Mouse (Mus musculus): ENCODE results near the gene Nfat5. TPM values are rescaled to one million over a fixed set of nuclear protein-coding genes. Genes with fewer than 3 reads are reported as not detected.

Nfat5 gene
- polyA plus RNA-seq, 1 experiment from 2014 or later, result 1.6 TPM

DNA sequence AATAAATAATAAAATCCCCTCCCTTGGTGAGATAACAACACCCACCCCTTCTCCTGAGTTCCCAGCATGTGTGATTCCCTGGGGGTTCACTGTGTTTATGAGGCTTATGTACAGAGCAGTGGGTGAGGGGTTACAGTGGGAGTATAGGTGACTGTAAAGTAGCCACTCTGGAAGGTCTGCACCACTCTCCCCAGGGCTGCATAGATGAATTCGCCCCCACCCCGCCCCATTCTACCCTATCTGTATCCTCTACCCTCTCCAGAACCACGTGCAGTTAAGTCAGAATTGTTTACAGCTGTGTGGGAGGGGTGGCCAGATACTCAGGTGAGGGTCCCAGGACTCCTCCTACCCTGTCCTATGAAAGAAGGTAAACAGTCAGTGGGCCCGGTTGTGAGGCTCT, 89.6 kb downstream of the Nfat5 start:
- Histone ChIP-seq H3K4me1 (replicated peaks) (no peaks in the 10 kb centered on the region), H3K27me3 (no peaks in the 10 kb centered on the region), H3K36me3 (replicated peaks) (0 out of 2 replicates have a peak, but pooled peaks cover 4% of the 10 kb centered on the region), H3K9me3 (replicated peaks) (no peaks in the 10 kb centered on the region), H3K4me2 (no peak overlapping the region), H3K27ac (replicated peaks) (no peak overlapping the region), H3K9ac (no peak overlapping the region), H3K4me3 (replicated peaks) (no peak overlapping the region)
- no peak for ATAC-seq (ENCODE audit: insufficient read depth)
- WGBS (ENCODE audit: insufficient replicate concordance), result 47% methylated on average over 4 of the region's 4 CpGs

DNA sequence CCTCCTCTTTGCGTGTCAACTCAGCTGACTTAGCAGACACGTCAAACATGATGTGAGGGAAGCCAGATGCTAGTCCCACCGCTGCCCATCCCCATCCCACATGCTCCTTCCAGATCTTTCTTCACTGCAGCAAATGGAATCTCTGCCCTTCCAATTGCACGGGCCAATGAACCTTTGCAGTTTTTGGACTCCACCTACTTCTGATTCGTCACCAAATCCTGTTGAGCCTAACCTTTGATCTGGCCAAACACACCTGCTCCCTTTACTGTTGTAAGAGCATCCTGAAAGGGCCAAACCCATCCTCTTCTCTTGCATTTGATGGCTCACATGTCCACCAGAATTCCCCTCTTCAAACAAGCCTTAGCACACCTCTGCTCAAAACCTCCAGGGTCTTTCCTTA, 91.4 kb downstream of the Nfat5 start:
- no peaks in the 10 kb centered on the region for H3K4me1 ChIP-seq (replicated peaks)

DNA sequence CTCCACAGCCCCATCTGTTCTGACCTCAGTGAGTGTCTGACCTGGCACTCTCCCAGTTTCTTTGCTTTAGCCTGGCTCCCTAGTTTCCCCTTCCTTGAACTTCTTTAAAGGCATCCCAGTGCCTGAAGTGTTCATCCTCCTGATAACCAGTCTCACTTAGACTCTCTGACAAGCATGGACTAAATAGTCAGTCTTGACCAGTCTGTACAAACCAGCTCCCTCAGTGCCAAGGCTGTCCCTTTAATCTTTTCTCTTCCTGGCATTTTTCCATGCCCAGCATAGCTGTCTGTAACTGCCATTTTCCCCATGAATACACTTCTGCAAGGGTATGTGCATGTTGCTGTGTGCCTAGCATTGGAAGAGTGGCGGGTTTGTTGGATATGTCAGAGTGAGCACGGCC, 91.8 kb downstream of the Nfat5 start:
- H3K36me3 ChIP-seq (replicated peaks), result 0 out of 2 replicates have a peak, but pooled peaks cover 2% of the 10 kb centered on the region
- ATAC-seq (ENCODE audit: insufficient read depth), result no peak
- no peaks in the 10 kb centered on the region for H3K27me3 ChIP-seq
- H3K27ac ChIP-seq (replicated peaks), result no peak overlapping the region
- H3K4me1 ChIP-seq (replicated peaks), result no peaks in the 10 kb centered on the region
- no peak overlapping the region for H3K4me2 ChIP-seq
- H3K4me3 ChIP-seq (replicated peaks), result no peak overlapping the region
- H3K9ac ChIP-seq, result no peak overlapping the region
- no peaks in the 10 kb centered on the region for H3K9me3 ChIP-seq (replicated peaks)
- WGBS (ENCODE audit: insufficient replicate concordance), result 85% methylated on average over 2 of the region's 2 CpGs

More for the DNA sequence above, 91.4 kb downstream of the Nfat5 start:
- no peak overlapping the region for H3K27ac ChIP-seq (replicated peaks)
- no peak overlapping the region for H3K4me3 ChIP-seq (replicated peaks)
- 49% methylated on average over 5 of the region's 5 CpGs for WGBS (ENCODE audit: insufficient replicate concordance)
- no peak overlapping the region for H3K9ac ChIP-seq
- H3K9me3 ChIP-seq (replicated peaks), result no peaks in the 10 kb centered on the region
- H3K36me3 ChIP-seq (replicated peaks), result 0 out of 2 replicates have a peak, but pooled peaks cover 4% of the 10 kb centered on the region
- no peak for ATAC-seq (ENCODE audit: insufficient read depth)
- no peak overlapping the region for H3K4me2 ChIP-seq
- no peaks in the 10 kb centered on the region for H3K27me3 ChIP-seq

DNA sequence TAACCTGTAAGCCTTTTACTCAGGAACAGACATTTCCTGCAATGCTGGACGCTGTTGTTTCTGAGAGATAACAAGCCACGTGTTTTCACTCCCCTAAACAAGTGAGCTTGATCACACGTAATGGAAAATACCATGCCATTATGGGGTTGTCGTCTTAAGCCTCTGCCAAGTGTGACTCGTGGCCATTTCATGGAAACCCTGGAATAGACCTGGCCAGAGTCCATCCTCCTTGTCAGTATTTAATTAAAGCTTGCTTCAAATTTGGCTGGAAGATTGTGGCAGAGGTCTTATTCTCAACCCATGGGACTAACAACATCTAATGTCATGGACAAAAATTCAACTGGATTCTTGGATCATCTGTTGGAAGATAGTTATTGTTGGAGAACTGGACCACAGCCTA, 92.9 kb downstream of the Nfat5 start:
- Histone ChIP-seq H3K4me2 (no peak overlapping the region), H3K9me3 (replicated peaks) (no peaks in the 10 kb centered on the region), H3K36me3 (replicated peaks) (no peaks in the 10 kb centered on the region), H3K9ac (no peak overlapping the region), H3K27ac (replicated peaks) (no peak overlapping the region), H3K4me3 (replicated peaks) (no peak overlapping the region), H3K27me3 (no peaks in the 10 kb centered on the region), H3K4me1 (replicated peaks) (no peaks in the 10 kb centered on the region)
- peak; percentile 30; the same call in 1 of the 2 replicates for ATAC-seq (ENCODE audit: insufficient read depth)
- 6% methylated on average over 5 of the region's 5 CpGs for WGBS (ENCODE audit: insufficient replicate concordance)

DNA sequence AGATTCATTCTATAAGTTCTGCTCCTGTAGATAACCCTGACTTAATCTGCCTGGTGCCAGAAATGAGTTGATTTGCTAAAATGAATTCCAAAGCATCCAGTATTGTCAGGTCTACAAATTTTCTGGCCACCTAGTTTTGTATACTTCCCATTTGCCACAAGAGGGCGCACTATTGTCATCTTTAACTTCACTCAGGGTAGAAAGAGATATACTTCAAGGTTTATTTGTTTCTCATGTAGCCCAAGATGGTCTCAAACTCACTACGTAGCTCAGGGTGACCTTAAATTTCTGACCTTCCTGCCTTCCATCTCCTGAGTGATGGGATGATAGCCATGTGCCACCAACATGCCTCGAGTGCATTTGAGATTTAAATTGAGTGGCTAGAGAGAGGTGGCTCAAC, 93.4 kb downstream of the Nfat5 start:
- ATAC-seq (ENCODE audit: insufficient read depth), result no peak
- H3K4me2 ChIP-seq, result no peak overlapping the region
- no peak overlapping the region for H3K27ac ChIP-seq (replicated peaks)
- H3K9me3 ChIP-seq (replicated peaks), result no peaks in the 10 kb centered on the region
- H3K4me1 ChIP-seq (replicated peaks), result no peaks in the 10 kb centered on the region
- no peak overlapping the region for H3K9ac ChIP-seq
- H3K36me3 ChIP-seq (replicated peaks), result no peaks in the 10 kb centered on the region
- 26% methylated on average over 3 of the region's 3 CpGs for WGBS (ENCODE audit: insufficient replicate concordance)
- H3K27me3 ChIP-seq, result no peaks in the 10 kb centered on the region
- H3K4me3 ChIP-seq (replicated peaks), result no peak overlapping the region

DNA sequence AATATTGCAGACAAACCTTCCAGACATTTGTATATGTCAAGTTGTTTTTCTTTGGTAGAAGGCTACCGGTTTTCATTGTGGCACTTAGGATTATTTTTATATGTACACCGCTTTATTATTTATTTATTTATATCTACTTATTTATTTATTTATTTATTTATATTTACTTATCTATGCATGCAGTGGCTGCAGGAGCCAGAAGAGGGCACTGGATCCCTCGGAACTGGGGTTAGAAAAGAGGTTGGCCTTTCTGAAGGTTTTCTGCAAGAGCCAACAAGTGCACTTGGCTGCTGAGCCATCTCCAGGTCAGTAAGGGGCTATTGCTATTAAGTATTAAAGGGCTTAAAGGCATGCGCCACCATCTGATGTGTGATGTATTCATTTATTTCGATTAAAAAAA, 94.6 kb downstream of the Nfat5 start:
- WGBS (ENCODE audit: insufficient replicate concordance), result 55% methylated on average over 5 of the region's 5 CpGs

DNA sequence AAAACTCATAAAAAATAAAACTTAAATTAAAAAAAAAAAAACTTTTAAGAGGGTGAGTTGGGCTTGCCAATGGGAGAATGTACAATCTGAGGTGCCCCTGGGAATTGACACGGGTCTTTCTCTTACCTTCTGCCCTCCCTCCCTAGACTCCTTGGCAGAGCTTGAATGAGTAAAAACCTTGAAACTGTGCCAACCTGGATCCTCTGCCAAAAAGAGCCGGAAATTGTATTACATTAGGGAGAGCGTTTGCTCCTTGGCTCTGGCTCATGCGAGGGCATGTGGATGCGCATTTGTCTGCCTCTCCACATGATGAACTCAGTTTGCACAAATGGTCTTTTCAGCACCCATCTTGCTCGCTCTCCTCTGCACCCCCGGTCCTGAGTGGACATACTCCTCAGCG, 96.3 kb downstream of the Nfat5 start:
- Histone ChIP-seq H3K27me3 (no peaks in the 10 kb centered on the region), H3K4me2 (no peak overlapping the region), H3K9me3 (replicated peaks) (no peaks in the 10 kb centered on the region), H3K4me1 (replicated peaks) (no peaks in the 10 kb centered on the region), H3K36me3 (replicated peaks) (no peaks in the 10 kb centered on the region), H3K4me3 (replicated peaks) (no peak overlapping the region), H3K9ac (no peak overlapping the region), H3K27ac (replicated peaks) (no peak overlapping the region)
- no peak for ATAC-seq (ENCODE audit: insufficient read depth)
- 76% methylated on average over 8 of the region's 8 CpGs for WGBS (ENCODE audit: insufficient replicate concordance)

More for the DNA sequence above, 94.6 kb downstream of the Nfat5 start:
- H3K4me1 ChIP-seq (replicated peaks), result no peaks in the 10 kb centered on the region
- no peaks in the 10 kb centered on the region for H3K36me3 ChIP-seq (replicated peaks)
- no peaks in the 10 kb centered on the region for H3K27me3 ChIP-seq
- no peak for ATAC-seq (ENCODE audit: insufficient read depth)
- no peak overlapping the region for H3K4me2 ChIP-seq
- H3K27ac ChIP-seq (replicated peaks), result no peak overlapping the region
- no peak overlapping the region for H3K9ac ChIP-seq
- H3K4me3 ChIP-seq (replicated peaks), result no peak overlapping the region
- no peaks in the 10 kb centered on the region for H3K9me3 ChIP-seq (replicated peaks)

DNA sequence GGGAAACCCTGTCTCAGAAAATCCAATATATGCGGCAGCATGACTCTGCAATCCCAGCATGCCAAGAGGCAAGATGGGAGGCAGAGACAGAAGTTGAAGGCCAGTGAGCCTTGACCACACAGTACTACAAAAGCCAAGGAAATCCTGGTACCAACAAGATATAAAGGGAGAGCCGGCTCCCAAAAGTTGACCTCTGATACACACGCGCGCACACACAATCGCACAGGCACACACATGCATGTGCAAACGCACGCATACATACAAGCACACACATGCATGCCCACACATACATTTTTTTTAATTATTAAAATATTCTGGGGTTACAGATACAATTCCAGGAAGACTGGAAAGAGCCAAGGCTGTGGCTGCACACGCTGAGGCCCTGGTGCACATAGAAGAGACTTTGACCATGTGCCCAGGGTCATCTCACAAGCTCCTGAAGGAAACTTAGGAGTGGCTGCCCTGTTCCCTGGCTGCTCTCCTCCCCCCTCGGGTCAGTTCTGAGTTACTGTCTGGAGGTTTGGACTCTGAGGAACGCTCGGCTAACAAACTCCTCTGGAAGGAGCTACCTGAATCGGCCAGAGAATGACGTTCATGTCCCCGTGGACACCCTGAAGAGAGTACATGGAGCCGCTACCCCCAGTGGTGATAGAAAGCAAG, 97.3 kb downstream of the Nfat5 start:
- no peak overlapping the region for H3K4me3 ChIP-seq (replicated peaks)
- no peak overlapping the region for H3K4me2 ChIP-seq
- no peaks in the 10 kb centered on the region for H3K9me3 ChIP-seq (replicated peaks)
- H3K36me3 ChIP-seq (replicated peaks), result no peaks in the 10 kb centered on the region
- H3K9ac ChIP-seq, result no peak overlapping the region
- 86% methylated on average over 16 of the region's 16 CpGs for WGBS (ENCODE audit: insufficient replicate concordance)
- H3K27ac ChIP-seq (replicated peaks), result no peak overlapping the region
- no peak for ATAC-seq (ENCODE audit: insufficient read depth)
- H3K4me1 ChIP-seq (replicated peaks), result no peaks in the 10 kb centered on the region
- H3K27me3 ChIP-seq, result no peaks in the 10 kb centered on the region

DNA sequence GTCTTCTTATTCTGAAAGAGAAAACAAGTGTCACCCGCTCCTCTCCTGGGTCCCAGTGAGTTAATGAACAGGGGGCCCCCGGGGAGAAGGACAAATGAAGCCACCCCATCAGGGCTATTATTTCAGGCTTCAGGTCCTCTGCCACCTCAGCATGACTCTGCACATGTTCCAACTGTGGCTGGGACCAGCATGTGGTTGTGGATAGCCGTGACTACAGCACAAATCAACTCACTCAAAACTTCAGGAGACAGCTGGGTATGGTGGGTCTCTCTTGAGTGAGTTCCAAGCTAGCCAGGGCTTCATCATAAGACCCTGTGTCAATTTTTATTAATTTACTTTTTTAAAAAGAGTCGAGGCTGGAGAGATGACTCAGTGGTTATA, 97.9 kb downstream of the Nfat5 start:
- Histone ChIP-seq H3K27ac (replicated peaks) (no peak overlapping the region), H3K9me3 (replicated peaks) (no peaks in the 10 kb centered on the region), H3K27me3 (no peaks in the 10 kb centered on the region), H3K4me1 (replicated peaks) (no peaks in the 10 kb centered on the region), H3K4me3 (replicated peaks) (no peak overlapping the region), H3K4me2 (no peak overlapping the region), H3K9ac (no peak overlapping the region), H3K36me3 (replicated peaks) (no peaks in the 10 kb centered on the region)
- no peak for ATAC-seq (ENCODE audit: insufficient read depth)
- WGBS (ENCODE audit: insufficient replicate concordance), result 40% methylated on average over 4 of the region's 4 CpGs

DNA sequence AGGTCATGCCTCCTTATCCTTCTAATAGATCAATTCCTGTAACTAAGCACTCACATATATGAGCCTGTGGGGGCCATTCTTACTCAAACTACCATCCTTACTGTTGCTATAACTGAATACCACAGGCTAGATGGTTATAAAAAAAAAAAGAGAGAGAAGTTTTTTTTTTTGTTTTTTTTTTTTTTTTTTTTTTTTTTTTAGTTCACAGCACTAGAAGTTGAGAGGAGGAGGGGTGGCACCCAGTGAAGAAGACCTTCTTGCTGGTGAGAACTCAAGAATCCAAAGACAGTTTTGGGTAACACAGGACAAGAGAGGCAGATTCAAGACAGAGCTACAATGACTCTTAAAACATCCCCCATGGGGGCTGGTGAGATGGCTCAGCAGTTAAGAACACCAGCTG, 102.1 kb downstream of the Nfat5 start:
- H3K27ac ChIP-seq (replicated peaks), result no peak overlapping the region
- no peaks in the 10 kb centered on the region for H3K27me3 ChIP-seq
- no peak for ATAC-seq (ENCODE audit: insufficient read depth)
- H3K36me3 ChIP-seq (replicated peaks), result no peaks in the 10 kb centered on the region
- H3K4me2 ChIP-seq, result no peak overlapping the region
- H3K9ac ChIP-seq, result no peak overlapping the region
- no peaks in the 10 kb centered on the region for H3K9me3 ChIP-seq (replicated peaks)
- H3K4me3 ChIP-seq (replicated peaks), result no peak overlapping the region
- no peaks in the 10 kb centered on the region; the same call in 1 of the 2 replicates for H3K4me1 ChIP-seq (replicated peaks)

DNA sequence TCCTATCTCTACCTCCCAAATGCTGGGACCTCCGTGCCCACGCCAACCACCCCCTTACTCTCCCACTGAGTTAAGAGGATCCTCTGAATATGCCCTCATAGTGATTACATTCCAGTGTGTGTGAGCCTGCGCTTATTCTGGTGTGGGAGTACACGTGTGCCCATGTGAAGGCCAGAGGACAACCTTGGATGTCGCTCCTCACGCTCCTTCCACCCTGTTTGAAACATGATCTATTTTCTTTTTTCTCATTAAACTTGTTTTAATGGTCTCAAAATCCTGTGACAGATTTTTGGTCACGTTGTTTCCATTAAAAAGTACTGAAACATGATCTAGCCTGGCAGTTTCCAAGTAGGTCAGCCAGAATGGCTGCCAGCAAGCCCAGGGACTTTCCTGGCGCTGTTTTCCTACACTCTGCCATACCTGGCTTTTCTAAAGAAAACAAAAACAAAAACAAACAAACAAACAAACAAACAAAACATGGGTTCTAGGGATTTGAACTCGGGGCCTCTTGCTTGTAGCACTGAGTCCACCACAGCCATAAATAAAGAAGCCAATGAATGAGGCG, 102.9 kb downstream of the Nfat5 start:
- H3K4me1 ChIP-seq (replicated peaks), result peaks cover 6% of the 10 kb centered on the region
- 77% methylated on average over 10 of the region's 10 CpGs for WGBS (ENCODE audit: insufficient replicate concordance)
- no peak overlapping the region for H3K9ac ChIP-seq
- no peak overlapping the region for H3K27ac ChIP-seq (replicated peaks)
- H3K4me2 ChIP-seq, result no peak overlapping the region
- H3K9me3 ChIP-seq (replicated peaks), result no peaks in the 10 kb centered on the region
- H3K4me3 ChIP-seq (replicated peaks), result no peak overlapping the region
- no peaks in the 10 kb centered on the region for H3K36me3 ChIP-seq (replicated peaks)
- ATAC-seq (ENCODE audit: insufficient read depth), result no peak
- H3K27me3 ChIP-seq, result no peaks in the 10 kb centered on the region

DNA sequence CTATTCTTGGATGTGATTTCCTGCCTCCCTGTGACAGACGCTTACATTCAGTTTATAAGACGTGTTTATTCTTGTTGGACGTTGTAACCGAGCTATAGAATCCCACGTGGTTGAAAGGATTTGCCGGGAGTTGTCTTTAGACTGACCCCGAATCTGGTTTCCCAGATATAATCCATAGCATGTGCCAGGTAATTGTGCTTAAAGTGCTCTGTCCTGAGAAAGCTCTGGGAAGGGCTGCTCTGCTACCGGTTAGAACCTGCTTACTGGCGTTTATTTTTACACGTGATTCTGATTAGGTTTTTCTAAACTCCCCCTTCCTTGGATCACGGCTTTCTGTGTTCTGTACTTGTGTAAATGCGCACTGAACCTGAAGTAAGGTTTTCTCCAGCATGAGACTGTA, 104.4 kb downstream of the Nfat5 start:
- no peak overlapping the region for H3K4me2 ChIP-seq
- H3K27ac ChIP-seq (replicated peaks), result no peak overlapping the region
- no peaks in the 10 kb centered on the region for H3K36me3 ChIP-seq (replicated peaks)
- peaks cover 21% of the 10 kb centered on the region for H3K4me1 ChIP-seq (replicated peaks)
- no peaks in the 10 kb centered on the region for H3K27me3 ChIP-seq
- no peak overlapping the region for H3K4me3 ChIP-seq (replicated peaks)
- no peak for ATAC-seq (ENCODE audit: insufficient read depth)
- H3K9me3 ChIP-seq (replicated peaks), result no peaks in the 10 kb centered on the region
- H3K9ac ChIP-seq, result no peak overlapping the region
- 63% methylated on average over 12 of the region's 12 CpGs for WGBS (ENCODE audit: insufficient replicate concordance)
